Mouse (Mus musculus): ENCODE results near the gene Astn2. TPM values are rescaled to one million over a fixed set of nuclear protein-coding genes. Genes with fewer than 3 reads are reported as not detected.

The Astn2 gene
- polyA plus RNA-seq, 1 experiment from 2014 or later, result 0.82 TPM

GRCm38 (mm10) chr4:65761658-65762057 is 642.8 kb downstream of the Astn2 start:
- H3K27me3 ChIP-seq (replicated peaks), result no peaks in the 10 kb centered on the region
- H3K9me3 ChIP-seq, result no peaks in the 10 kb centered on the region
- WGBS, result 76% methylated on average over 3 of the region's 3 CpGs
- ATAC-seq (ENCODE audit: insufficient read depth, low FRiP score, low read depth), result no peak
- H3K4me3 ChIP-seq (replicated peaks), result no peak overlapping the region
- no peak overlapping the region for H3K4me2 ChIP-seq
- H3K36me3 ChIP-seq, result no peaks in the 10 kb centered on the region
- H3K9ac ChIP-seq, result no peak overlapping the region
- H3K4me1 ChIP-seq, result no peaks in the 10 kb centered on the region
- no peak overlapping the region for H3K27ac ChIP-seq

GRCm38 (mm10) chr4:65758875-65759201 is 645.6 kb downstream of the Astn2 start:
- WGBS, result 78% methylated on average over 1 of the region's 1 CpGs
- Histone ChIP-seq H3K4me3 (replicated peaks) (no peak overlapping the region), H3K36me3 (no peaks in the 10 kb centered on the region), H3K4me2 (no peak overlapping the region), H3K9me3 (no peaks in the 10 kb centered on the region), H3K27me3 (replicated peaks) (no peaks in the 10 kb centered on the region), H3K4me1 (no peaks in the 10 kb centered on the region), H3K27ac (no peak overlapping the region), H3K9ac (no peak overlapping the region)
- ATAC-seq (ENCODE audit: insufficient read depth, low FRiP score, low read depth), result no peak

DNA sequence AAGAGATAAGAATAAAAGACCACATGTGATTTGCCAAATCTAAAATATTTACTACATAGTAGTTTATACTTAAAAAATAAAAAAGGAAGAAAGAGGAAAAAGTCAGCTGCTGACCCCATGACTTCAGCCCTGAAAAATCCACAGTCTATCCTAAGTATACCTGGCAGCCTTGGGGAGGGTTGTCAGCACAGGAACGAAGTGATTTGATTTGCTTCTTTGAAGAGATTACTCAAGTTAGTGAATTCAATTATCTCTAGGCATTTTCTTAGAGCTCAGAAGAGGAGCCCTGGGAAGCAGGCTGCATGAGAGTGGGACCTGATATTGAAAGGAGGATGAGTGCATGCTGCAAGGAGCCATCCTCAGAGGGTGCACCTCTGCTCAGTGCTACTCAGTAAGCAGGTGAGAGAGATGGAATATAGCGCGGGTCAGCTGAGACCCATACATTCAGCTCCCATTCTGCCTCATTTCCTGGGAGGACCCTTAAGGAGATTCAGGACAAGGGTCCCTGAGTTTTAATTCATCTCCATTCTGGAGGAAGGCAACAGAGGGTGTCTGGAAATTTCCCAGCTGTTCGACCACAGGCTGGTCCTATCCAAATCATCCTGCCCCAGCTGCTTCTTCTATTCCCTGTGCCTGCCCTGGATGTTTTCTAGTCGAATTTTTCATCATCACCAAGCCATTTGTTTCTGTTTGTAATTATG is 646.1 kb downstream of the Astn2 start:
- no peak overlapping the region for H3K27ac ChIP-seq
- no peak overlapping the region for H3K9ac ChIP-seq
- no peak overlapping the region for H3K4me2 ChIP-seq
- no peaks in the 10 kb centered on the region for H3K9me3 ChIP-seq
- ATAC-seq (ENCODE audit: insufficient read depth, low FRiP score, low read depth), result no peak
- 53% methylated on average over 5 of the region's 5 CpGs for WGBS
- H3K4me3 ChIP-seq (replicated peaks), result no peak overlapping the region
- H3K36me3 ChIP-seq, result no peaks in the 10 kb centered on the region
- H3K27me3 ChIP-seq (replicated peaks), result no peaks in the 10 kb centered on the region
- no peaks in the 10 kb centered on the region for H3K4me1 ChIP-seq

DNA sequence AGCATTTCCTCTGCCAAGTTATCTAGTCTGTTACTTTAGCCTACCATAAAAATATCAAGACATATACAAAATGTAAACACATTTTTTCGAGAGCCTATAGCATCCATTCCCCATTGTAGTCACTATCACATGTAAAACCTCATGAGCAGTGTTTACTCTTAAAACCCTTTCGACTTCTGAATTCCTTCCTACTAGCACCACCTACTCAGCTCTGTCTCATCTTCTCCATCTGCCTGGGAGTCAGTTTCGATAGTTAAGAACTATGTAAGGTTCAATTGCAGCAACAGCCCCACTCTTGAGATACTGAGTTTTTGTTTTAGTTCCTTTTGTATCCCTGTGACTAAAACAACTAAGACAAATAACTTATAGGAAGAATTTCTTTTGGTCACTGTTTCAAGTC is 651.5 kb downstream of the Astn2 start:
- no peaks in the 10 kb centered on the region for H3K4me1 ChIP-seq
- ATAC-seq (ENCODE audit: insufficient read depth, low FRiP score, low read depth), result no peak
- no peak overlapping the region for H3K4me3 ChIP-seq (replicated peaks)
- no peak overlapping the region for H3K9ac ChIP-seq
- 57% methylated on average over 3 of the region's 3 CpGs for WGBS
- H3K36me3 ChIP-seq, result no peaks in the 10 kb centered on the region
- no peak overlapping the region for H3K27ac ChIP-seq
- no peaks in the 10 kb centered on the region for H3K27me3 ChIP-seq (replicated peaks)
- H3K4me2 ChIP-seq, result no peak overlapping the region
- H3K9me3 ChIP-seq, result no peaks in the 10 kb centered on the region

GRCm38 (mm10) chr4:65744788-65745187 is 659.6 kb downstream of the Astn2 start:
- H3K36me3 ChIP-seq, result no peaks in the 10 kb centered on the region
- no peak overlapping the region for H3K4me3 ChIP-seq (replicated peaks)
- no peak for ATAC-seq (ENCODE audit: insufficient read depth, low FRiP score, low read depth)
- no peaks in the 10 kb centered on the region for H3K4me1 ChIP-seq
- H3K27ac ChIP-seq, result no peak overlapping the region
- H3K9me3 ChIP-seq, result no peaks in the 10 kb centered on the region
- no peaks in the 10 kb centered on the region for H3K27me3 ChIP-seq (replicated peaks)
- H3K4me2 ChIP-seq, result no peak overlapping the region
- H3K9ac ChIP-seq, result no peak overlapping the region

DNA sequence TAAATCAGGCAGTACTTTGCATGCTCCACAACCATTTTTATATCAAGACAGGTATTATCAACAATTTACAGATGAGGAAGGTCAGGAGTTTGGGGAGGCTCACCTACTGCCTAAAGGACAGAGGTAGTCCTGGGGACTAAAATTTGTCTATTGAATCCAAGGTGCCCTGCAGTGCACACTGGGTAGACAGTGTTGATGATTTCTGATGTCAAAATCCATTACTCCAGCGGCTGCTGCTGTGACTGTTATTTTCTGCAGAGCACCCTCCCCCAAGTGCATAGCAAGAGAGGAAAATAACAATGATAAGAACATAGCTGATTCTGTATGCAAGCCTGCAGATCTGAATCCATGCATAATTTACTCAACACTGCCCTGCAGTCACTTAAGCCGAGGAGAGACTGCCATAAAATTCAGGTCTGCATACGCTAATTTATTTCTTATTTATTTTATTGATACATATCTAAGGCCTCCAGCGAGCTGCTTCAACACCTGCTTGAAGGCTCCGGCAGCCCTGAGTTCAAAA is 660.3 kb downstream of the Astn2 start:
- no peak for ATAC-seq (ENCODE audit: insufficient read depth, low FRiP score, low read depth)
- H3K4me1 ChIP-seq, result no peaks in the 10 kb centered on the region

GRCm38 (mm10) chr4:65743160-65743691 is 661.2 kb downstream of the Astn2 start:
- ATAC-seq (ENCODE audit: insufficient read depth, low FRiP score, low read depth), result no peak
- Histone ChIP-seq H3K27ac (no peak overlapping the region), H3K36me3 (no peaks in the 10 kb centered on the region), H3K4me1 (no peaks in the 10 kb centered on the region), H3K4me2 (no peak overlapping the region), H3K4me3 (replicated peaks) (no peak overlapping the region), H3K9me3 (no peaks in the 10 kb centered on the region), H3K9ac (no peak overlapping the region), H3K27me3 (replicated peaks) (no peaks in the 10 kb centered on the region)

More for the DNA sequence above, 660.3 kb downstream of the Astn2 start:
- H3K9ac ChIP-seq, result no peak overlapping the region
- no peak overlapping the region for H3K4me3 ChIP-seq (replicated peaks)
- H3K27ac ChIP-seq, result no peak overlapping the region
- no peaks in the 10 kb centered on the region for H3K27me3 ChIP-seq (replicated peaks)
- H3K36me3 ChIP-seq, result no peaks in the 10 kb centered on the region
- no peak overlapping the region for H3K4me2 ChIP-seq
- 50% methylated on average over 5 of the region's 5 CpGs for WGBS
- H3K9me3 ChIP-seq, result no peaks in the 10 kb centered on the region

GRCm38 (mm10) chr4:65724414-65724813 is 680.0 kb downstream of the Astn2 start:
- ATAC-seq (ENCODE audit: insufficient read depth, low FRiP score, low read depth), result no peak
- WGBS, result 59% methylated on average over 6 of the region's 6 CpGs
- no peak overlapping the region for H3K4me2 ChIP-seq
- H3K4me1 ChIP-seq, result no peaks in the 10 kb centered on the region
- H3K9ac ChIP-seq, result no peak overlapping the region
- H3K4me3 ChIP-seq (replicated peaks), result no peak overlapping the region
- H3K36me3 ChIP-seq, result no peaks in the 10 kb centered on the region
- H3K27me3 ChIP-seq (replicated peaks), result no peaks in the 10 kb centered on the region
- H3K9me3 ChIP-seq, result no peaks in the 10 kb centered on the region
- no peak overlapping the region for H3K27ac ChIP-seq

GRCm38 (mm10) chr4:65719610-65720009 is 684.8 kb downstream of the Astn2 start:
- H3K4me3 ChIP-seq (replicated peaks), result no peak overlapping the region
- no peak overlapping the region for H3K4me2 ChIP-seq
- H3K9ac ChIP-seq, result no peak overlapping the region
- no peak for ATAC-seq (ENCODE audit: insufficient read depth, low FRiP score, low read depth)
- no peak overlapping the region for H3K27ac ChIP-seq
- H3K36me3 ChIP-seq, result no peaks in the 10 kb centered on the region
- H3K27me3 ChIP-seq (replicated peaks), result no peaks in the 10 kb centered on the region
- H3K9me3 ChIP-seq, result no peaks in the 10 kb centered on the region
- no peaks in the 10 kb centered on the region for H3K4me1 ChIP-seq
- 77% methylated on average over 2 of the region's 2 CpGs for WGBS

DNA sequence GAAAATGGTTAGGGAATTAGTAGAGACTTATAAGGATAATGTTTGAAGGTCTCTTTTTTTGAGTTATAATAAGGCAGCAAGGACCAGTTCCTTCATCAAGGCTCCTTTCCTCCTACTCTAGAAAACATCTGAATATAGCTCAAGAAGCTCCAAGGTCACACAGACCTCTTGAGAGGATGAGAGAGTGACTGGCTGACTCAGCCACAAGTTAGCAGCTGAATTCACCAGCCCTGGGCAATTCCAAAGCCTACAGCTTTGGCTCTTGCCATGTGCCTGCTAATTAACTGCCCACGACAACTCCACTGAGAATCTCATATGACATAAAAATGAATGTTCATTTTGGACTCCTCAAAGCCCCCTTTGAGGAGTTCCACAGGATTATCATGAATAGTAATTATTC is 686.5 kb downstream of the Astn2 start:
- H3K4me2 ChIP-seq, result no peak overlapping the region
- no peak overlapping the region for H3K27ac ChIP-seq
- H3K9ac ChIP-seq, result no peak overlapping the region
- no peaks in the 10 kb centered on the region for H3K9me3 ChIP-seq
- no peaks in the 10 kb centered on the region for H3K36me3 ChIP-seq
- ATAC-seq (ENCODE audit: insufficient read depth, low FRiP score, low read depth), result no peak
- no peak overlapping the region for H3K4me3 ChIP-seq (replicated peaks)
- H3K27me3 ChIP-seq (replicated peaks), result no peaks in the 10 kb centered on the region
- no peaks in the 10 kb centered on the region for H3K4me1 ChIP-seq
- 71% methylated on average over 1 of the region's 1 CpGs for WGBS

- no peak for ATAC-seq (ENCODE audit: insufficient read depth, low FRiP score, low read depth)
- no peak overlapping the region for H3K4me3 ChIP-seq (replicated peaks)
- H3K27ac ChIP-seq, result no peak overlapping the region
- no peaks in the 10 kb centered on the region for H3K4me1 ChIP-seq
- no peak overlapping the region for H3K4me2 ChIP-seq
- H3K27me3 ChIP-seq (replicated peaks), result no peaks in the 10 kb centered on the region
- no peaks in the 10 kb centered on the region for H3K36me3 ChIP-seq
- no peaks in the 10 kb centered on the region for H3K9me3 ChIP-seq
- no peak overlapping the region for H3K9ac ChIP-seq
- WGBS, result 83% methylated on average over 2 of the region's 2 CpGs
These were observed 688.3 kb downstream of the Astn2 start for GRCm38 (mm10) chr4:65716086-65716485.

DNA sequence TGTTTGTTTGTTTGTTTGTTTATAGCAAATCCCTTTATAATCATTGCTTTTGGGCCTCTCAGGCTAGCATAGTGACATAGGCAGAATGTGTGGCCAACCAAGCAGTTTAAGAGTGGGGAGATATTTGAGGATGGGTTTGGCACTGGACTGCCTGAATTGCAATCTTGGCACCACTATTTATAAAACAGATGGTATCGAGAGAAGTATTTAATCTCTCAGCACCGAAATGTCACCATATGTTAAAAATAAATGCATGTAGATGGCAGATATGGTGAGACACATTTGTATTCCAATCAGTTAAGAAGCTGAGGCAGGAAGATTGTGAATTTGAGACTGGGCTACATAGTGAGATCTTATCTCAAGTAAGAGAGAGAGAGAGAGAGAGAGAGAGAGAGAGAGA is 692.7 kb downstream of the Astn2 start:
- 84% methylated on average over 2 of the region's 2 CpGs for WGBS
- Histone ChIP-seq H3K4me2 (no peak overlapping the region), H3K9ac (no peak overlapping the region), H3K4me3 (replicated peaks) (no peak overlapping the region), H3K9me3 (no peaks in the 10 kb centered on the region), H3K36me3 (no peaks in the 10 kb centered on the region), H3K4me1 (no peaks in the 10 kb centered on the region), H3K27me3 (replicated peaks) (no peaks in the 10 kb centered on the region), H3K27ac (no peak overlapping the region)
- no peak for ATAC-seq (ENCODE audit: insufficient read depth, low FRiP score, low read depth)

DNA sequence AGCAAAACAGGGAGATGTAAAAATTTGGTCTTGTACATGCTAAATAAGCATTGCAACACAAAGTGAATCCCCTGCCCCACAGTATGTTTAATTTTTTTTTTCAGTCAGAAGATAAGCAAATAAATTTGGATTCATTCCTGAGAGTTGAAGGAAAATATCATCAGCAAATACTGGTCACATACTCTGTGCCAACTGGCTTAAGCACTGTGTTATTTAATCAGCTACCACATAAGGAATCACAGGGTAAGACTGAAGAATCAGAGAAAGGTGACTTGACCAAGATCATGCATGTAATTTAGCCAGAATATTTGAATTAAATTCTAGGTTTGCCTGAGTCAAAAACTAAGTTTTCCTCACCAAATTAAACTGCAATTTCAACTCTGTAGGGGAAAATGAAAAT is 693.8 kb downstream of the Astn2 start:
- no peak for ATAC-seq (ENCODE audit: insufficient read depth, low FRiP score, low read depth)
- Histone ChIP-seq H3K4me1 (no peaks in the 10 kb centered on the region), H3K9me3 (no peaks in the 10 kb centered on the region), H3K4me3 (replicated peaks) (no peak overlapping the region), H3K27me3 (replicated peaks) (no peaks in the 10 kb centered on the region), H3K27ac (no peak overlapping the region), H3K36me3 (no peaks in the 10 kb centered on the region), H3K4me2 (no peak overlapping the region), H3K9ac (no peak overlapping the region)

Measured in stomach, embryonic 15.5 days (tissue).